Mouse (Mus musculus) lung, postnatal 0 days (tissue): ENCODE results near the gene Sorbs2. TPM values are rescaled to one million over a fixed set of nuclear protein-coding genes. Genes with fewer than 3 reads are reported as not detected.

Experiments used
- ATAC-seq: fragments of 200-750 bp; cut with Nextera tagmentation; 2 replicates; pipeline ENCODE4 v1.8.0; 2017; ENCODE audit warnings: moderate library complexity
- DNase-seq: peaks from one replicate; pipeline ENCODE4 v3.0.0-alpha.2; 2016; ENCODE audit warnings: low spot score
- H3K27ac ChIP-seq: fragments of 300-500 bp; sonication (generic); 2 replicates; pipeline ENCODE4 v1.5.1; 2014; ENCODE audit warnings: antibody characterized with exemption, mild to moderate bottlenecking, low read length, mixed read lengths
- H3K27me3 ChIP-seq: fragments of 300-500 bp; sonication (generic); replicated peaks from 2 replicates; pipeline ENCODE4 v1.6.1; 2014; ENCODE audit warnings: low read length, mixed read lengths; ENCODE audit not compliant: insufficient read depth
- H3K36me3 ChIP-seq: fragments of 300-500 bp; sonication (generic); 2 replicates; pipeline ENCODE4 v1.6.1; 2014; ENCODE audit warnings: low read length, mixed read lengths; ENCODE audit not compliant: insufficient read depth
- H3K4me1 ChIP-seq: fragments of 300-500 bp; sonication (generic); 2 replicates; pipeline ENCODE4 v1.6.1; 2014; ENCODE audit warnings: antibody characterized with exemption, low read depth, low read length, mixed read lengths; ENCODE audit not compliant: insufficient read depth
- H3K4me2 ChIP-seq: fragments of 300-500 bp; sonication (generic); replicated peaks from 2 replicates; pipeline ENCODE4 v1.6.1; 2014; ENCODE audit warnings: low read depth, mild to moderate bottlenecking, low read length, moderate library complexity, mixed read lengths
- H3K4me3 ChIP-seq: fragments of 300-500 bp; sonication (generic); 2 replicates; pipeline ENCODE4 v1.5.1; 2014; ENCODE audit warnings: low read depth, low read length
- H3K9ac ChIP-seq: fragments of 300-500 bp; sonication (generic); replicated peaks from 2 replicates; pipeline ENCODE4 v1.6.1; 2014; ENCODE audit warnings: low read depth, mild to moderate bottlenecking
- H3K9me3 ChIP-seq: fragments of 300-500 bp; sonication (generic); 2 replicates; pipeline ENCODE4 v1.6.1; 2016; ENCODE audit warnings: low read length, mixed read lengths
- CTCF ChIP-seq: IDR thresholded peaks from 2 replicates; pipeline ENCODE4 v1.5.1; 2016; ENCODE audit warnings: antibody characterized with exemption, mild to moderate bottlenecking
- EP300 ChIP-seq: IDR thresholded peaks from 2 replicates; pipeline ENCODE4 v1.6.1; 2016; ENCODE audit warnings: antibody characterized with exemption, mild to moderate bottlenecking, control low read depth
- WGBS: fragments of 180-500 bp; shearing (Covaris S2); extraction: QIAGEN DNeasy Blood & Tissue Kit; methylation state at CpG from one replicate; pipeline ENCODE4 v1.1.7; 2014; 5-methylcytosine and 5-hydroxymethylcytosine counted together
- polyA plus RNA-seq: library from polyadenylated mRNA; unstranded; fragments of >200 nt; fragmentation: Nextera tagmentation; extraction: Ambion mirVana; gene quantifications from 2 replicates; pipeline ENCODE4 v1.2.1, GENCODE M21; 2015

Sorbs2 gene
- polyA plus RNA-seq = 5.8 and 7.0 TPM in 2 replicates

DNA sequence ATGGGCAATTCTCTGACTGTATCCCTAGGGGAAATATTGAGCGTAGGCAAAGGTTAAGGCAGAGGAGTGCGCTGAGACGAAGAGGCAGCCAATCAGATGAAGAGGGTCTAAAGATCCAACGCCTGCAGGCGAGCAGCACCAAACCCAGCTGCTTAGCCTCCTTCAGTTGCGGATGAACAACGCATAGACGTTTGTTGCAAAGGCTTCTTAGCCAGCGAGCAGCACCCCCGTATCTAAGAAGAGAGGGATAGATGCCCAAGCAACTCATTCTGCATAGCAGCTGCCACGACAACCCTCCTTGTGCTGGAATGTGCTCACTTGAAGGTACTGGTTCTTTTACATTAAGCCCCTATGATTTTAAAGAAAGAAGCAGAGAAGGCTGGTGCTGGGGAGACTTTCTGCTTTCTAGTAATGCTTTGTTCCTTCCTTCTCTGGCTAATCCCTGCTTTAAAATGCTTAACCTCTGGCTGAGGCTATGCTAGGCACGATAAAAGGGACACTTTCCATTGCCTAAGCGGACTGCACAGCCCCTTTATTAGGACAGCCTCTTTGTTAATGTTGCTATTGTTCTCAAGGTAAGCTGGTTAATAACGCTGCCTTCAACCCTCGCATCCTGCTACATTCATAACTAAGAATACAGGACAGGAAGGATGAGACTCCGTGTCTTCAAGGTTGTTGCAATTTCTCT is at the start of gene Sorbs2:
Gene Sorbs2, plus strand, starts transcription at position 155 of the 688 bp plus-strand sequence.
- DNase-seq (no peak), ATAC-seq (no peak)
- Histone ChIP-seq H3K4me2 (no peak within 1 kb of the TSS), H3K36me3 (no peaks in the 10 kb centered on the region), H3K27me3 (no peaks in the 10 kb centered on the region), H3K4me1 (no peaks in the 10 kb centered on the region), H3K27ac (no peak within 1 kb of the TSS), H3K9me3 (no peaks in the 10 kb centered on the region), H3K9ac (no peak within 1 kb of the TSS), H3K4me3 (no peak within 1 kb of the TSS)
- TF ChIP-seq EP300 (no peak), CTCF (no peak)
- WGBS = 25% methylated on average over 16 of the region's 16 CpGs

- no peak overlapping the region for H3K4me2 ChIP-seq
These were observed 49.7 kb upstream of the Sorbs2 start for GRCm38 (mm10) chr8:45457874-45458273.

DNA sequence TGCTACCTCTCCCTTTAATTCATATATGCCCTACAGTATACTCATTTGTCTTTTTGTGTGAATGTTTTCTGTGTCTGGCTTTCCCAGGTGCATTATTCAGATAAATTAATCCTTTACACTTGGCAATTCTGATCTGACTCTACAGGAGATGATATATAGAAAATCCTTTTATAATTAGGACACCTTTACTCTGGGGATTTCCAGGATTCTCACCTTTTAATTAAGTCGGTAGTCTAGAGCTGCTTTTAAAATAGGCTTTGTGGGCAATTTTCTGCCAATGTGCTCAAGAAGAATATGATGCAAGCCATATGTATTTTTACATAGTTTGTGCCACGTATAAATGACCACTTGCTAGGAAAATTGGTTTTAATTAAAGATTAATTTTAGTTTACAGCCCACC is 38.6 kb upstream of the Sorbs2 start:
- ATAC-seq (no peak), DNase-seq (no peak)
- Histone ChIP-seq H3K4me1 (no peaks in the 10 kb centered on the region), H3K4me3 (no peak overlapping the region), H3K4me2 (no peak overlapping the region), H3K27ac (no peak overlapping the region), H3K9ac (no peak overlapping the region), H3K9me3 (no peaks in the 10 kb centered on the region), H3K27me3 (no peaks in the 10 kb centered on the region), H3K36me3 (no peaks in the 10 kb centered on the region)
- WGBS = 76% methylated on average over 2 of the region's 2 CpGs
- TF ChIP-seq CTCF (no peak), EP300 (no peak)

More at GRCm38 (mm10) chr8:45457874-45458273, 49.7 kb upstream of the Sorbs2 start:
- DNase-seq (no peak), ATAC-seq (no peak)
- Histone ChIP-seq H3K27ac (no peak overlapping the region), H3K9me3 (no peaks in the 10 kb centered on the region), H3K4me3 (no peak overlapping the region), H3K36me3 (no peaks in the 10 kb centered on the region), H3K4me1 (no peaks in the 10 kb centered on the region), H3K27me3 (no peaks in the 10 kb centered on the region), H3K9ac (no peak overlapping the region)
- TF ChIP-seq CTCF (peak; percentile 16; the same call in 1 of the 2 replicates), EP300 (no peak)

- 53% methylated on average over 8 of the region's 8 CpGs for WGBS
- peak; percentile 95 for TF ChIP-seq EP300
- no peak for TF ChIP-seq CTCF
- no peak overlapping the region for H3K4me2 ChIP-seq
- H3K9ac ChIP-seq = no peak overlapping the region
- H3K27ac ChIP-seq = no peak overlapping the region
- H3K4me3 ChIP-seq = no peak overlapping the region
- DNase-seq (peak; percentile 79), ATAC-seq (peak; percentile 96)
- no peaks in the 10 kb centered on the region for H3K4me1 ChIP-seq
- no peaks in the 10 kb centered on the region for H3K36me3 ChIP-seq
- no peaks in the 10 kb centered on the region for H3K9me3 ChIP-seq
- H3K27me3 ChIP-seq = no peaks in the 10 kb centered on the region
These were observed 37.9 kb upstream of the Sorbs2 start for GRCm38 (mm10) chr8:45469507-45470178.

GRCm38 (mm10) chr8:45480886-45481285 is 26.7 kb upstream of the Sorbs2 start:
- 53% methylated on average over 4 of the region's 4 CpGs for WGBS
- ATAC-seq (no peak), DNase-seq (no peak)
- no peaks in the 10 kb centered on the region for H3K27me3 ChIP-seq
- no peaks in the 10 kb centered on the region for H3K36me3 ChIP-seq
- H3K4me3 ChIP-seq = no peak overlapping the region
- H3K27ac ChIP-seq = no peak overlapping the region
- no peak for TF ChIP-seq CTCF
- TF ChIP-seq EP300 = no peak; the same call in 1 of the 2 replicates
- H3K9ac ChIP-seq = no peak overlapping the region
- no peak overlapping the region for H3K4me2 ChIP-seq
- H3K9me3 ChIP-seq = no peaks in the 10 kb centered on the region
- no peaks in the 10 kb centered on the region for H3K4me1 ChIP-seq

GRCm38 (mm10) chr8:45486281-45486680 is 21.3 kb upstream of the Sorbs2 start:
- Histone ChIP-seq H3K4me2 (no peak overlapping the region), H3K27me3 (no peaks in the 10 kb centered on the region), H3K4me3 (no peak overlapping the region), H3K36me3 (no peaks in the 10 kb centered on the region), H3K4me1 (no peaks in the 10 kb centered on the region), H3K27ac (no peak overlapping the region), H3K9me3 (no peaks in the 10 kb centered on the region), H3K9ac (no peak overlapping the region)
- DNase-seq (no peak), ATAC-seq (no peak)
- 42% methylated on average over 3 of the region's 3 CpGs for WGBS
- TF ChIP-seq CTCF (no peak), EP300 (no peak)
